Mouse (Mus musculus) yolk sac, embryonic 10.5 days (tissue): Measurements from ENCODE around the gene Nek7.

ENCODE experiments used
- DNase-seq: peaks from one replicate; pipeline ENCODE4 v3.0.0-alpha.2; 2017; ENCODE audit warnings: low spot score

Gene Nek7

DNA sequence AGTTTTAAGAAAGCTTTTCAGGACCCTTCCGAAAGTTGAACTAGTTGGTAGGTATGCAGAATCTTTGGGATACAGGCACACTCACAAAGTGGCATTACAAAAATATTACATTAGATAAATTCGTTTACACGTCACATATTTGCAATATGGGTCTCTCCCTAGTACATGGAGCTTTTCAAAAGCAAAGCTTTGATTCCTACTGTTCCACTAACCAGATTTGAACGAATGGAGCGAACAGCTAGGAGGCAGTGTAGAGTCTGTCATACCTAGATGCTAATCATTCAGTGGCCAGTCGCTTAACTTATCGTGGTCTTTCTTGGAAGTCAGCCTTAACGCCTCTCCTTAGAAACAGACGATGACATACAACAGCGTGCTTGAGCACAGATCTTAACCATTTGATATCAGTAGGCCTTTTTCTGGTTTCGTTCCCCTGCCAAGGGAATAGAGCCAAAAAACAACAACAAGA lies at the start of gene Nek7:
Gene Nek7, minus strand, starts transcription at position 146 of the 466 bp plus-strand sequence.
- peak; percentile 66 for DNase-seq

DNA sequence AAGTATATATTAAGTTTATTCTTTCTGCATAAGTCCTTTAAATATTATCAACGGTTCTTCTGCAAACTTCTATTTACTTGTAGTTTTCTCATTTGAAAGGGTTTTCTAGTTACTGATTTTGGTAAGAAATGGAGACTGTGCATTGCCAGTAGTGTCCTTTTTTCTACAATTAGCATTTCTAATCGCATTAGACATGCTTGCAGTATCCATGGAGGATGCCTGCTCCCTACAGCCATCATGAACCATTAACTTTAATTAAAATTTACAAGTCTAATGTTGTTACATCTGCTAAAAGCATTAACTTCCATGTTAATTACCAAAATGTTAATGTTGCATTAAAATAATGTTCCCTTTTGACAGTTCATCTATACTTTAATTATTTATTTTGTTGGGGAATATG lies 42.4 kb upstream of the Nek7 start:
- no peak for DNase-seq

DNA sequence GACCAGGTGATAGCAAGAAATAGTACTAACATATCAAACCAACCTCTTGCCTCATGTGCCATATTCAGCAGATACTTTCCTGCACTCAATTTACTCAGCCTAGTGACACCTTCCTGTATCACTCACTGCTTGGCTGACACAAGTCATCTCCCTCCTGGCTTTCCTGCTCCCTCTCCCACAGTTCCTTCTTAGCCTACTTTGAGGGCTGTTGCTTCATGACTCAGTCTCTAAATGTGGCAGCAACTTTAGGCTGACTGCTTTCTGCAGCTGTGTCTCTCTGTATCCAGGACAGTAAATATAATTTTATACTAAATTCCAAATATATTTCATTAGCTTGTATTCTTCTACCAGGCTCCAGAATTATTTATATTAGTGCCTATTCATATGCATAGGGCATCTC lies 34.3 kb upstream of the Nek7 start:
- no peak for DNase-seq

DNA sequence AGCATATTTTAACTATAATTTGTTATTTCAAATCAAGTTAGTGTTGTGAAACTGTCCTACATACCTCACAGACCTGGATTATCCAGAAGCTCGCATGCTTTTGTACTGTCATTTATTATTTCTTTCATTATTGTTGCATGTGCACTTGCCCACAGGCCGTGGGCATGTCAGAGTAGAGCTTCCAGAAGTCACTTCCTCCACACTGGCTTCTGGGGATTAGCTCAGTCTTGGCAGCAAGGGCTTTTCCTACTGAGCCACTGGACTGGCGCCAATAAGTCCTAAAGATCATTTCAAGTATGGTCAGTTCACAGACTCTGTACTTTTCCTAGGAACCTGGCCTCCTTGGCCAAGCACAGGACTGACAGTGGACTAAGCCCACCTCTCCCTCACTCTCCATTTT lies 25.1 kb upstream of the Nek7 start:
- DNase-seq: no peak

DNA sequence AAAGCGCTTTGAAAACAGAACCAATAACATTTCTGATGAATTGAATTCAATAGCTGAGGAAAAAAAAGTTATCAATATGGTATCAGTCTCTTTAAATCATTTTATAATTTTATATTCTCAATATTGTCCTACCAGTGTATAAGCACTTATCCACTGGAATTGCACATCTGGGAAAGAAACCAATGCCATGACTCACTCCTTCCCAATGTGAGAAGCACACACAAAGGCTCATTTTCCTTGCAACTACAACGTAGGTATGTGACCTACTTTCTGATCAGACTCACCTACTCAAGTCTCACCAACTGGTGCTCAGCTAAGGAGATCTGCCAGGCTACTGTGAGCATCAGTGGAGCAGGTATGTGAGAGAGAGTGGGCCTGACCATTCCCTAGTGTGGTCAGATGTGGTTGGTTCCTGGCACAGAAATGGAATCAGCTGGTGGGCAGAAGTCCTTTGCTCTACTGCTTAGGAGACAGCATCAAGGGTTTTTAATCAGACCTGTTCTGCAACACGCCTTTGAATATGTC lies 23.4 kb upstream of the Nek7 start:
- DNase-seq: no peak

DNA sequence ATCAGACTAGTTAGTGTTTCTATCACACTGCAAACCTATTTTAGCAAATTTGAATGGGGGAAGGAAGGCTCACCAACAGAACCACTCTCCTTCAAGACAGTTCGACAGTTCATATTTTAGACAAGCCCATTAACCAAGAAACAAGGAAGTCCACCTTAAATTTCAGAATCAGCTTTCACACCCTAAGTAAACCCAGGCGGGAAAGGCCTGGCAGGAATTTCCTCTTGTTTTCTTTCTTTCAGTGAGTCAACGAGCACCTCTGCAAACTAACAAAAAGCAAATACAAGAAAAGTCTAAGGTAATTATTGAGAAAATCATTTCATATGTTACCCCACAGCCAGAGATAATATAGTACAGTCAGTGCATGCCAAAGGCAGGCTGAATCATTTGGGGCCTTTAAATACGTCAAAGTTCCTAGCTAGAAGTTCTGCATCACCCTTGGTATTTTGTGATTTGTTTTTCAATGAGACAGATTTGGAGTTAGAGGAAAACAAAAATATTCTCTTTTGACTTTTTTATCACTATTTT lies 21.1 kb upstream of the Nek7 start:
- DNase-seq: no peak

DNA sequence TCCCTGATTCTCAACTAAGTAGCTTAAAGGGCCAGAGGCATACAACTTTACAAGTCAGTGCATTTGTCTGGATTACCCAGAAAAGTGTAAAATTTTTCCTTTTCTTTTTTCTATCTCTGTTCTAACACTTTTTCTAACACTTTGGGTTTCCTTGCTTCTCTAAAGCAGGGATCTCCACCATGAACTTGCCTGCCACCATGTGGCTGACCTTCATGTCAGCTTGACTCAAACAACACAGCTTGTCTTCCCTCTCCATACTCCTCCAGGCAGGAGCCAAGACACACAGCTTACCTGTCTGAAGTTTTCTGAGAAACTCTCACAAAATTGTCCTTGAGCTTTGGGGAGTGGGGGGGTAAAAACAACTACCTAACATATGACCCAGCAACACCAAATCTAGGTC lies 17.9 kb upstream of the Nek7 start:
- DNase-seq: no peak

DNA sequence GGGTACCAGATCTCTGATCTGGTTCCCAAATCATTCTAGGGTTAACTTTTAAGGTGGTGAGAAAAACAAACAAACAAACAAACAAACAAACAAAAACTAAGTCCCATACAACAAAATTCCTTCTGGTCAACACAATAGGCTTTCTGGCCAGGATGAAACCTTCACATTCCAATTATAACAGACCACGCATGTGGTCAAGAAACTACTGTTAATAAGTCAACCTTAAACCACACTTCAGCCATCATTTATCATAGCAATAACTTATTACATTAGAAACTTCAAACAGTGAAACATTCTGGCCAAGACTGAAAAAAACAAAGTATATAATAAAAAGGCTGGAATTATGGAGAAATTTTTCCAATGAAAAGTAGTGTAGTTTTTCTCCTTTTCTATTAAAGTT lies 14.6 kb upstream of the Nek7 start:
- DNase-seq: no peak

DNA sequence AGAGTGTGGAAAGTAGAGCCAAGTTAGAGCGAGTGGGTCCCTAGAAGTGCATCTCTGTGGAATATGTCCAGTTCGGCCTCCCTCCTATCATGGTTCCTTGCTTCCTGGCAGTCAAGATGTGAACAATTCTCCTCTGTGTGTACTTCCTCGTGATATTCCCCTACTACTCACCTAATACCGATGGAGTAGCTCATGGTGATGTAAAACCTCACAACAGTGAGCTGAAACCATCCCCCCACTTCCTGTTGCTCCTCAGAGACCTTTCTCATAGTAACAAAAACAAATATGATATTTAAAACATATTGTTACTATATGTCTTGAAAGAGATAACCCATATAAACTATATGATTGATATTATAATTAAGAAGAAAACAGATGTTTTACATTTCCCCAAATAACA lies 9.0 kb upstream of the Nek7 start:
- DNase-seq: no peak

DNA sequence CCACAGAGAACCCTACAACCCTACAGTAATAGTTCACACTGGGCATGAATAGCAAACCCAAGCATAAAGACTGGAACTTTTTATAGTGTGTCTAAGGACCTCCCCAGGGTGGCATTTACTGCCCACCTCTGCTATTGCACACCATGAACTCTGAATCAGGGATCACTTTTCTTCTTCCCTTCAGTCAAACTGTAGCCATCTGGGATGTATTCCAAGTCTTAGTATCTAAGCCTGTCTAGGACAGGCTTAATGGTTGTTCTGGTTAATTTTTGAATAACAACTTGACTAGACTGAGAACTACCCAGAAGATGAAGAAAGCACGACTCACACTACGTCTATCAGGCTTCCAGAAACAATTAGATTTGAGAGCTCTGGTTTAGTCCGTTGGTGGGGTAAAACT lies 8.5 kb upstream of the Nek7 start:
- no peak for DNase-seq

DNA sequence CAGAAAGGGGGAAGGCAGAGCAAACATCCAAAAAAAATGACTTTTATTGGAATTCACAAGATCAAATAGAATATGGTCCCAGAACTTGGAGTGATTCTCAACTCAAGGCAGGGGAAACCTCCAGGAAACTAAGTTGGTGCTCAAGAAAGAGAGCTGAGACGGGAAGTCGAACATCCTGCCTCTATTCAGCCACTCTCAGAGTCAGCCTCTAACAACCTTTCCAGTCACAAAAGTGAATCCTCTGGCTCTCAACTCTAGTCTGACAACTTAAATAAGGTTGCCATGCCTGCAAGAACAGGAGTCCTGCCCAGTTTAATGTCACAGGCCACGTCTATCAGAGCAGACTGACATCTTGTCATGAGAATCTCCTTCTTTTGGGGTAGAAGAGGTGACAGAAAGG lies 7.9 kb upstream of the Nek7 start:
- no peak for DNase-seq

DNA sequence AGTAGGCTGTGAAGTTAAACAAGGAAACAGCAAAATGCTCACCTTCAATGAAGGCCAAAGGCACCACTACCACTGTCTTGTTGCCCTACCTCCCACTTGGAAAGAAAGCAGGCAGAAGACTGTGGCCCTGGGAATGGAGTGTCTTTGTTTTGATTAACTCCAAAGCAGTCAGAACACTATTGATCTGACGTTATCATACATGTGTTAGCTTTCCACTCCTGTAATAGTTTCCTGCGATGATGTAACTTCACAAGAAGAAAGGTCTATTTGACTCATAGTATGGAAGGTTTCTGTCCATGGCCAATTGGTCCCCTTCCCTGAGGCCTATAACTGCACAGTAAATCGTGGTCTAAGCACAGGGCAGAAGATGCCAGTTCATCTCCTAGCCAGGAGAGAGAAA lies 6.3 kb upstream of the Nek7 start:
- DNase-seq: no peak

DNA sequence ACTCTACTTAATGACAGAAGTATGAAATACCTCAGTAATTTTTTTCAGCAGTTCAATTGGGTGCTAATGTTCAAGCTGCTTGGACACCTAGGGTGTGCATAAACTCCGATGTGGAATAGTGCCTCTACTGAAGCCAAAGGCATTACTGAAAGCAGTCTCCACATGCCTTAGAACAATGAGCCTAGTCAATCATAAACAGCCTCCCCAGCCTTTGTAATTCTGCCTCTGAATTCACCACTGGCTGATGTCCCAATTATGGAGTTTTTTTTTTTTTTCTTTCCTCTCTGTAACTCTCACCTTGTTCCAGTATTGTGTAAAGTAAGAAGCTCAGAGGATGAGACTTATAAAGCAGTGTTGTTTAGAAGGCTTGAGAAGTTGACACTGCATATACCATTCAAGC lies 3.9 kb upstream of the Nek7 start:
- no peak for DNase-seq

DNA sequence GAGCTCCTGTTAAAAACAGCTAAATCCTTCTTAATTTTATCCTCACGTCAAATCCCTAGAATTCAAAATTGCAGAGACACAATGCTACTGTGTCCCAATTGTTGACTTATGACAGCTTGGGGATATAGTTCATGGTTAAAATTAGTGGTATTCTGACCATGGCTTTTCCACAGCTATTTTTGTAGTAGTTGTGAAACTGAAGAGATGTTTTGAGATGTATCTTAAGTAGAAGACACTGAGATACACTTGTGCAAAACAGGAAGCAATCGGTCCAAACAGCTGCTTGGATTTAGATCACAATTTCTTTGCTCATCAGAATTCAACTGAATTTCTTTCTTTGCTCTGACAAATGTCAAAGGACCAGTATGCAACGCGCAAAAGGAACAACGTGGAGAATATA lies 2.9 kb upstream of the Nek7 start:
- no peak for DNase-seq

DNA sequence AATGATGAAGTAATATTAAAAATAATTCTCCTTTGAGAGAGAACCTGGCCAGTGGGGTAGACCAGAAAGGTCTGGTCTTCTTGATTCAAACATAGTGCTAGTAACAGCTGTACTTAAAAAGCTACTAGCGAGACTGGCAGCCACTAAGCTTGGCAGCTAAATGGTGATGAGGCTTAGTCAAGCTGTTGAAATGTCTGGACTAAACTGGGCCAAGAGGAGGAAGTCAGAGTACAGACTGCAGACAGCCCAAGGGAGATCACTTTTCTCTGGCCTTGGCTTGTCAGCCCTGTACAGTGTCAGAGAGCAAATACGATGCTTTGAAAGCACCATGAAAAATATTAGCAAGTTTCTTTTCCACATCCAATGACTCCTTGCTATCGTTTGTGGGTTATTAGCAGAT lies 2.5 kb upstream of the Nek7 start:
- no peak for DNase-seq

DNA sequence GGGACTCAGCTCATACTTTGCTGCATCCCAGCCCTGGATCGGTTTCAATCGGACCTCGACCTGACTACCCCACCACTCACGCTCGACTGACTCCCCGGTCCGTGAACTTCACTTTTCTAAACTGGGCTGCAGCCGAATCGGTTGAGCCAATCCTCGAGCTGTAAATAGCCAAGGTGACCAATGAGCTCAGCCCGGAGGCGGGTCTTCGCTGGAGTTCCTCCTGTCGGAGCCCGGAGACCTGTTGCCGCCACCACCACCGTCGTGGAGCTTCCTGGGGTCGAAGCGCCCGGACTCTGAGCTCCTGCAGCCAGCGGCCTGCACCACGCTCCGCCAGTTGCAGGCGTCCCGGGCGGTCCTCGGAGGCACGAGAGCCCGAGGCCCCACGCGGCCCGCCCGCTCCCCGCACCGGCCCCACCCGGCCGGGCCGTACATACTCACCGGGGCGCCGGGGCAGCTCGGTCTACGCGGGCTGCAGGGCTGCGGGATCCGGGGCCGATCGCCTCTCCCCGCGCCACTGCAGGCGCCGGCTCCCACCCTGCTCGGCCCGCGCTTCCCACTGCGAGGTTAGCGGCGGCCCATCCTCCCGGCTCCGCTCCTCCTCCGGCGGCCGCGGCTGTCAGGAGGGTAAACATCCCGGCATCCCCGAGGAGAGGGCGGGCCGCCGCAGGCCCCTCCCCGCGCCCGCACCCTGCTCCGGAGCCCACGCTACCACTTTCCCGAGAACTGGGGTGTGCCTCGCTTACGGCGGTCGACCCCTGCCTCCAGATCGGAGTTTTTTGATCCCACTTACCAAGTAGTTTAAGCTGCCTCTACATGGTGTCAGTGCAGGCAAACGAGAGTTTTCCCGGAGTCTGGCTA lies 598 bp downstream of the Nek7 start:
- DNase-seq: peak; percentile 94

DNA sequence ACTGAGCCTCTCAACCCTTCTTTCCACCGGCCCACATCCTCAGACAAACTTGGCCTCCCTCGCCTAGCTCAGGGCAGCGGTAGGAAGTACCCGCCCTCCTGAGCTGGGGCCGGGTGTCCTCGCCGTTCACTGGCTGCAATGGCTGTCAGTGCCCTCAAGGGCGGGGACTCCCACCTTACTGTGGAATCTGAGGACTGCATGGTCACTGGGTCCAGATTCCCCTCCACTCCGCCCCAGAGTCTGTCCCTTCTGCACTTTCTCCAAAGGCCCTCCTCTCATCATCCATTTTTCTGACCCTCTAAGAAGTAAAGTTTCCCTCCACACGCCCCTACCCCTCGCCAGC lies 2.0 kb downstream of the Nek7 start:
- DNase-seq: peak; percentile 90

DNA sequence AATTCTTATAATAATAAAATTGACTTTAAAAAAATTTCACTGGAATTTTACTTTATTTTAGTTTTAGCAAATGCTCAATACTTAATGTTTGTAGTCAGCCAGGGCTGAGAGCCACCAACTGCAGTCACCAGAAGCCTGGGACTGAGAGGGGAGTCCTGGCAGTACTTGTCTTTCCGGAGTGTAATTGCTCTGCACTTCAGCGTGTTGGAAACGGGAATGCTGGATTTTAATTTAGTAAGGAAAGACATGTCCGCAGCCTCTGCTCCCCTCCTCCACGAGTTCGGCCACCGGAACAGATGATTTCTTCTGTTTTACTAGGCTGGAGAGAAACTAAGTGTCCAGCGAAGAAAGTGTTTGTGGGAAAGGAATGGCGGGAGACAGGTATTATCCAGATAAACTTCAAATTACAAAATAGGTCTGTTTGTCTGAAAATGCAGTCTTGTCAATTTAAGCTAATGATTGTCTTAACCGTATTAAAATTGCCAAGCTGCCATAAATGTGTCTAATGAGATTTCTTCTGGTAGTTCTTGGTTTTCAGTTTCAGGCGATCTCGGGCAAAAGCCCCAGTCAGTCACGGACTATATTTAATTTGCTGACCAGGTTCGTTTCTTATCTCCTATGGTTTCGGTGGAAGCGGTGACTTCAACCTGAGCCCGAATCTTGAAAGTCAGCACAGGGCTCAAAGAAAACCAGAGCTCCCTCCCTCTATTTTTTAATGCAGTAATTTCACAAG lies 2.5 kb downstream of the Nek7 start:
- peak; percentile 14 for DNase-seq

DNA sequence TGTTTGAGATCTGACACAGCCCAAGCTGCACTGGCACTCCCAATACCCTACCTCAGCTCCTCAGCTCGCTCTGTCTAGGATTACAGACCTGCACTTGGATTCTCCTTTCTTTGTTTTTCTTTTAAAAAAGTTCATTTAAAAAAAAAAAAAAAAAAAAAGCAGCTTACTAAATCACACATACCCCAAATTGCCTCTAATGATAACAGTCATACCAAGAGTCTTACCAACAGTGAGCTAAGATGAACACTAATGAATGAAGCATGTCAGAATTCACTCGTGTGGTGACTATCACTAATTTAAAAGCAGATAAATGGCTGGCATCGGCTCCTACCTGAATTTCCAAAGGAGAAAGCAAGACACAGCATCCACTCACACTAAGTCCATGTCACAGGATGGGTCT lies 4.6 kb downstream of the Nek7 start:
- DNase-seq: no peak

DNA sequence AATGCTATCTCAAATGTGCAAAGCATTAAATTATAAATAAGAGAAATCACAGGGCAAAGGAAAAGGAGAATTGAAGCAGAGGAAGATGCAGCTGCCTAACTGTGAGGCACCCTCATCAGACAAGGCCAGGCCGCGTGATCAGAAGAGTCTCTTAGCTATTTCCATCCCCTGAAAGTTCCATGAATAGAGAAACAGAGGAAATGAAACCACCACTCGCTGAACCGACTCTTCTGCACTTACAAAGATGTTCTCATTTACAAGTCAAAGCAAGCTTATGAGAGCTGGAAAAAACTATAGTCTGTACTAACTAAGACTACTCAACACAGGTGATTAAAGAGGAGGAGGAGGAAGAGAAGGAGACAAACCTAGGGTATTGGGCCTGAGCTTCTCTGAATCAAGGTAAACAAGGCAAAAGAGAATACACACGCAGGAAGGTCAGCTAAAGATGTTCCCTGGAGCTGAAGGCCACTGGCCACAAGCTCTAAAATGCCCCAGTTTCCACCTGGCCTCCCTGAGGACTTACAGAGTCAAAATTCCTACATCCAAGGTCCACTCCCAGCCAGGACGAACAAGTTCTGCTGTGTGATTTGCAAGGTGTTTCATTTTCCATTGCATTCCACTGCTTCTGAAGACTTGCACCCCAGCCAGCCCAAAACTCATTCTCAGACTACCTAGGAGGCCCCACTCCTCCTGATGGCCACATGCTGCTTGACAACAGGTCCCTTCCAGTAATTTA lies 5.2 kb downstream of the Nek7 start:
- no peak for DNase-seq

DNA sequence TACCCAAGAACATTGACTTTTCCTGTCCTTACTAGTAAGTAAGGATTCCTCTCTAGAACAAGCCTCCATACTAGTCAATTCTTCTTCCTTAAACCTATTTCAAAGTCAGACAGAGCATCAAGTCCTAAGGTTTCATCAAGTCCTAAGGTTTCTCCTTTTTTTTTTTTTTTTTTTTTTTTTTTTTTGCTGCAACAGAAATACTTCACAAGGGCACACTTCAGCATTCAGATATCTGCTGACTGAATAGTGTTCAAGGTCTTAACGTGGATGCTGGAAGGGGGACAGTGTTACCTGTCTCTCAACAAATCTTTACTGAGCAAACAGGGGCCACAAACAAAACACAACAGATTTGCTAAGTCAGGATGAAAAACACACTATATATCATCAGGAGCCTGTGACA lies 7.8 kb downstream of the Nek7 start:
- DNase-seq: no peak

DNA sequence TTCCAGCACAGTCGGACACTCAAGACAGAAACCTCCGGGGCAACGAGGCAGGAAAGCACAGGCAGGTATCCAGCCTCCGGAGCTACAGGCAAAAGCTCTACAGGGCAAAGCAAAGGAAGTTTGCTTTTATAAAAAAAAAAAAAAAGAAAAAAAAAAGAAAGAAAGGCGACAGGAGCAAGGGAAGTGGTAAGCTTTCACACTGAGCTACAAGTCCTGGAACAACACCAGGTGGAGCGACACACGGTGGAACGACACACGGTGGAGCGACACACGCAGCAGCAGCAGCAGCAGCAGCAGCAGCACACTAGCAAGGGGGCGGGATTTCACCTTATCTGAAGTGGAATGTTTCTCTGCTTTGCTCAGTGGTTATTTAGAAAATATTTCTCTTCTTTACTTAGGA lies 10.8 kb downstream of the Nek7 start:
- no peak for DNase-seq

DNA sequence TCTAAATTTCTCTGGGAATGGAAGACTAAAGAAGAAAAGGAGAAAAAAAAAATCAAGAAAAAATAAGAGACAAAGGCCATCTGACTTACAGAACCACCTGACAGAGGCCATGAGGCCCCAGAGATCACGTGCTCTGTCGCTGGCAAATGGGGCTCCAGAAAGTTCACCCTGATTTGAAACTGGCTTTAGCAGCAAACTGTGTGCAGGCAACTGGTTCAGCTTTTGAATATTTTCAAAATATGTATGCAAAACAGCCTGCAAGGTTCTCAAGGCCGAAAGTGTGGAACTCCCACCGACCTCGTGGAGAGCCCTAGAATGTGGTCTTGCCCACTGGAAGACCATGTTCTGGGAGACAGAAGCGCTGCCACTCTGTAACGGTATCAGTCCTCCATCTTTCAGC lies 11.6 kb downstream of the Nek7 start:
- DNase-seq: no peak
